Mouse (Mus musculus) mesoderm, embryonic 11.5 days (tissue): Measurements from ENCODE around the gene Olfr105-ps.

Experiments used
- DNase-seq: peaks from one replicate; pipeline ENCODE4 v3.0.0-alpha.2; 2012; ENCODE audit warnings: low read depth, low spot score

Gene Olfr105-ps

GRCm38 (mm10) chr17:37378733-37379132 lies at the start of gene Olfr105-ps:
TSS of gene Olfr105-ps (plus strand) at chr17:37379033.
- DNase-seq, result no peak

GRCm38 (mm10) chr17:37339598-37339997 lies 39.2 kb upstream of the Olfr105-ps start, which contains the start of gene Olfr103:
TSS of gene Olfr103 (minus strand) at chr17:37339698.
- DNase-seq, result no peak

- no peak for DNase-seq
Measured at GRCm38 (mm10) chr17:37359282-37359681, 19.6 kb upstream of the Olfr105-ps start, which contains the start of gene Olfr104-ps. TSS of gene Olfr104-ps (plus strand) at chr17:37359582.

- no peak for DNase-seq
Measured at GRCm38 (mm10) chr17:37390093-37390492, 11.3 kb downstream of the Olfr105-ps start, which contains the start of gene Olfr106-ps. TSS of gene Olfr106-ps (plus strand) at chr17:37390393.

- DNase-seq, result no peak
Measured at GRCm38 (mm10) chr17:37398926-37399325, 20.1 kb downstream of the Olfr105-ps start, which contains the start of gene Olfr107. TSS of gene Olfr107 (plus strand) at chr17:37399226.

- no peak for DNase-seq
Measured at GRCm38 (mm10) chr17:37413380-37413779, 34.5 kb downstream of the Olfr105-ps start.
